Mouse (Mus musculus): Measurements from ENCODE around the gene Tnrc18. TPM values are rescaled to one million over a fixed set of nuclear protein-coding genes. Genes with fewer than 3 reads are reported as not detected.

Gene Tnrc18
- total RNA-seq, 2 experiments from 2014 or later: 10.9 to 27.3 TPM

GRCm38 (mm10) chr5:142728301-142728700, 89.2 kb downstream of the Tnrc18 start:
- no peak for ATAC-seq (replicated peaks; ENCODE audit: poor library complexity)

- no peak for ATAC-seq (replicated peaks; ENCODE audit: poor library complexity)
Measured at GRCm38 (mm10) chr5:142726748-142727147, 90.7 kb downstream of the Tnrc18 start.

- no peak for ATAC-seq (replicated peaks; ENCODE audit: poor library complexity)
Measured at GRCm38 (mm10) chr5:142724265-142724664, 93.2 kb downstream of the Tnrc18 start.

DNA sequence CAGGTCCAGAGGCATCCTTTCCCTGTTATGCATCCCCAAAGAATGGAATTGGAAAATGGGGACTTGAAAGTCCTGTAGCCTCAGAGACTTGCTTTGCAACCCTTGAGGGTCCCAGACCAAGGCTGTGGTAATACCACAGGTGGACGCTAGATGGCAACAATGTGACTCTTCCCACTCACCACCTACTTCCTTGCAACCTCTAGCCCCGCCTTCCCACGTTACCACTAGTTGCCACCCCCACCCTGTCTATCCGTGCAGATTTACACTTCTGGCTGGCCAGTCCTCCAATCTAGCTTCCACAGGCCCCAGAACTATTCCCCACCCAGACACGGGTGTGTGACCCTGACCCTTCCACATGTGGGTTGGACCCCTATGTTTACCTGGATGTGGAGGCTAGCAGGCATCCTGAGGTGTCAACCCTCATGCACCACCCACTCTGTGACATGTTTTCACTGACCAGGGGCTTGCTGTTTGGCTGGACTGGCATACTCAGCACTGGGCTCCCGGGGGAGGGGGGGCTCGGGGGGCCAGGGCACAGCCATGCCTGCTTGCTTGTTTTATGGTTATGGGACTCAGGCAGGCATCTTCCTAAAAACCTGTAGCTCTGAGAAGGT, 93.8 kb downstream of the Tnrc18 start:
- ATAC-seq (replicated peaks; ENCODE audit: poor library complexity): peak; percentile 97

- ATAC-seq (replicated peaks; ENCODE audit: poor library complexity): no peak
Measured at GRCm38 (mm10) chr5:142719897-142720296, 97.6 kb downstream of the Tnrc18 start.

GRCm38 (mm10) chr5:142718486-142718885, 99.0 kb downstream of the Tnrc18 start:
- ATAC-seq (replicated peaks; ENCODE audit: poor library complexity): 0 out of 2 replicates have a peak, but pooled peaks have one; percentile 2

GRCm38 (mm10) chr5:142718037-142718436, 99.4 kb downstream of the Tnrc18 start:
- peak; percentile 87 for ATAC-seq (replicated peaks; ENCODE audit: poor library complexity)

- no peak for ATAC-seq (replicated peaks; ENCODE audit: poor library complexity)
Measured at GRCm38 (mm10) chr5:142716056-142716455, 101.4 kb downstream of the Tnrc18 start.

DNA sequence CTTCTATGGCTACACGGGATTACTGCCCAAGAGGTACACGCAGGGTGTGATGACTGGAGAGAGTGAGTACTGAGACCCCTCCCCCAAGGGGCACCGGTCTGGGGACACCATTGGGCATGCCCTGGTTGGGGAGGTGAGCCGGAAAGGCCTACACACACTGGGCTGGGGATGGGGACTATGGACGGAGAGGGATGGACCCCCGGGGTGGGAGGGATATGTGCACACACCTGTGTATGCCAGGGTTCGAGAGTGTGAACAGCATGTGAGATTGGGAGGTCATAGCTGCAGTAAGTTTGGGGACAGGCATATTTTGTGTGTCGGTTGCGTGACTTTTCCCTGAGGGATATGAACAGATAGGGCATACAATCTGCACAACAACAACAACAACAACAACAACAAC, 102.4 kb downstream of the Tnrc18 start:
- ATAC-seq (replicated peaks; ENCODE audit: poor library complexity): no peak

GRCm38 (mm10) chr5:142713966-142714365, 103.5 kb downstream of the Tnrc18 start:
- ATAC-seq (replicated peaks; ENCODE audit: poor library complexity): no peak

GRCm38 (mm10) chr5:142712373-142712772, 105.1 kb downstream of the Tnrc18 start:
- no peak for ATAC-seq (replicated peaks; ENCODE audit: poor library complexity)

DNA sequence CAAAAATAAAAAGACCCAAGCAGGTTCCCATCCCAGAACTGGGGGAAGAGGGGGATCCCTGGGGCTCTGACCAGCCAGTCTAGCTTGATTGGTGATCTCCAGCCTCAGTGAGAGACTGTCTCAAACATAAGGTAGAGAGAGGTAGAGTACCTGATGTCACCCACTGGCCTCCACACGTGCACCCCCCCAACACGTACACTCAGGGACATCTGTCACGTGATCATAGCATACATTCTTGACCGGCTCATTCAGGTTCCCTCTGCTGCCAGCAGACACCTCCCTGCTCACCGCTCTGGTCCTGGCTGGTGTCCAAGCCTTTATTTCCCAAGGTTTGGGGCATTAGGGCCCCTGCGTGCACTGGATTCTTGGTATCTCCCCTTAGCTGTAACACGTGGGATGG, 108.0 kb downstream of the Tnrc18 start:
- ATAC-seq (replicated peaks; ENCODE audit: poor library complexity): no peak

DNA sequence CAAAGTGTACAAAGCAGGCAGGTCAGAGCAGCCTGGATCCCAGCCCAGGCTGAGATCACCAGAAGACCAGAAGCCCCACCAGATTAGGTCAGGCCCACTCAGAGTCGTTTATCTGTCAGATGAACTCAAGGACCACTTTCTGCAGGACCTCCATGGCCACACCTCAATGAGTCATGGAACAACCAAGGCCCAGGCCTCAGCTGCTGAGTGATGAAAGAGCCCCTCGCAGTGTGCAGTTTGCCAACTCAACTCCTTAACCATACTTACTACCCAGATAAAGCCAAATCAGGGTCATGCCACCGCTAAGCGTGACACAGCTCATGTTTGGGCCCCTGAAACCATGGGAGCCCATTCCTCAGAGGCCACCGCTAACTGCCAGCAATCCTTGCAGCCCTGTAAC, 109.8 kb downstream of the Tnrc18 start:
- ATAC-seq (replicated peaks; ENCODE audit: poor library complexity): no peak

DNA sequence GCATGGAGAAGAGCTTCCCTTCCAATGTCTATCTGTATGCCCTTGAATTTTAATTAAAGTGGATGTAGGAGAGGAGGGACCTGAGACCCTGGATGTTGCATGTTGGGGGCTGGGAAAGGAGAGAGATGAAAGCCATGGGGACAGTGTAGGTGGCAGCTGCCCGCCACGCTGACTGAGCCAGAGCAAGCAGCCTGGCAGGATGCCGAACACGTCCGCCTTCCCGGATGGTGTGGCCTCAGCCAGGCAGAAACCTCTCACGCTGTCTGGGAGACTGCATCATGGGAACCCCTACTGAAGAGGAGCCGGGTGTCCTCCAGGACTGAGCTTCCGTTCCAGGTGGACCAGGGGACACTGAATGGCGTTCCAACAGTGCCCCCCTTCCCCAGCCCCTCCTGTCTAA, 113.9 kb downstream of the Tnrc18 start:
- no peak for ATAC-seq (replicated peaks; ENCODE audit: poor library complexity)

DNA sequence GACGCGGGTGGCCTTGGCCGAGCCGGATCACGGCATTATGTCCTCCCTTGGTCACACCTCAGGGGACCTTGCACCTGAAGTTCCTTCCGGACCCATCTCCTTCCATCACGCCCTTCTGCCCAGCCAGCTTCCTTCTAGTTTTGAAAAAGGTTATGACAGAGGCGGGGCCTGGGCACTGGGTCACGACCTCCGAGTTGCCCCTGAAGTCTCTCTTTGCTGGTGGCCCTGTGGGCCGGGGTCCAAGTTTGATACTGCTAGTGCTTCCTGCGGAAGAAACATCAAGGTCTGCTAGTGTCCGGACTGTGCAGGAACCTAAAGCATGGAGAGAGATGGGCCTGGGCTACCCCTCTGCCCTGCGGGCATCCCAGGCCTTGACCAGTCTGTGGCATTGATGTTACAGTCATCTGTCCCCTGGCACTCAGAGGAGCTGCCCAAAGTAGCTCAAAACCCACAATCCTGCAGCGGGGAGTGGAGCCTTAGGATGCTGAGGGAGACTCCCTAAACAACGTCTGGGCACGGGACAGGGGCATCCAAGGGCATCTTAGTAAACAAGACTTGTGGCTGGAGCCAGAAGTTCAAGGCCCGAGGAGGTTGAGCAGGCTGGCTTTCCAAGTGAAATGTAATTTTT, 114.8 kb downstream of the Tnrc18 start:
- ATAC-seq (replicated peaks; ENCODE audit: poor library complexity): no peak

- peak; percentile 59 for ATAC-seq (replicated peaks; ENCODE audit: poor library complexity)
Measured at GRCm38 (mm10) chr5:142701651-142702510, 115.6 kb downstream of the Tnrc18 start.

DNA sequence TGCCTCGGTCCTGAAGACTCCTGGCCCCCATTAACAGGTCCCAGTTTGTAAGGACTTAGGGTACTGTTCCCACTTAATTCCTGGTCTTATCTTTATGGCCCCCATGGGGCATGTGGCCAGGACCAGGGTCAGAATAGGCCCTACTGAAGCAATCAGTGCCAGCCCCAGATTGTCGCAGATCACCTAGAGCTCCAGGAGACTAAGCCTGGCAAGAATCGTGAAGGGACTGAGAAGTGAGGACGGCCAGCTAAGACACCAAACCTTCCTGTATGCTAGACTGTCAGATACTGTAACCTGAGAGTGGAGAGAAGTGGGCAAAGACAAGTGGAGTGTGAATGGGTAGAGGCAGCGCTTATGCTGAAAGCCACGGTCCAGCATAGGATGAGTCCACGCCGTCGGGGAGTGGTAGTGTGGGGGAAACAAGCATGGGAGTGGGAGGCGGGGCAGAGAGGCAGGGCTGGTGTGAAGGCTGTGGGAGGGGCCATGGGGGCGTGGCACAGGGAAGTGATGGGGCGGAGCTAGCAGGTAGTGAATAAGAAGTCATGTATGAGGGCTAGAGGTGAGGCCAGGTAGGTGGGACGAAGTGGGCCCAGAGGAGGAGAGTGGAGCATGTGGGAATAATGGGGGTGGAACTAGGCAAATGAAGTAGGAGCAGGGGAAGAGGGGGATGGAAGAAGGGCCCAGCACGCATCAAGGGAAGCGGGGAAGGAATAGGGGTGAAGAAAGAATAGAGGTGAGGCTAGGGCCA, 116.4 kb downstream of the Tnrc18 start:
- peak; percentile 14; the same call in 1 of the 2 replicates for ATAC-seq (replicated peaks; ENCODE audit: poor library complexity)

DNA sequence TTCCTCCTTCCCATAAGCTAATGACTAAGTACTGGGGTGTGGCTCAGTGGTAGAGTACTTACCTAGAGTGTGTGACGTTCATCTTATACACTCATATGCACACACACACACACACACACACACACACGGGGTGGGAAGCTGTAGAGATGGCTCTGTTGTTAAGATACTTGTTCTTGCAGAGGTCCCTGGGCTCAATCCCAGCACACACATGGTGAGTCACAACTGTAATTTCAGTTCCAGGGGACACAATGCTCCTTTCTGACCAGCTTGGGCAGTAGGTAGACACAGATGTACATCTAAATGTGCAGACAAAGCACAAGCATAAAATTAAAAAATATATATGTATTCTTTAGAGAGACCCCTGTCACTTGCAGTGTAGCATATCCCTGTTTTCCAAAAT, 119.7 kb downstream of the Tnrc18 start:
- ATAC-seq (replicated peaks; ENCODE audit: poor library complexity): no peak

DNA sequence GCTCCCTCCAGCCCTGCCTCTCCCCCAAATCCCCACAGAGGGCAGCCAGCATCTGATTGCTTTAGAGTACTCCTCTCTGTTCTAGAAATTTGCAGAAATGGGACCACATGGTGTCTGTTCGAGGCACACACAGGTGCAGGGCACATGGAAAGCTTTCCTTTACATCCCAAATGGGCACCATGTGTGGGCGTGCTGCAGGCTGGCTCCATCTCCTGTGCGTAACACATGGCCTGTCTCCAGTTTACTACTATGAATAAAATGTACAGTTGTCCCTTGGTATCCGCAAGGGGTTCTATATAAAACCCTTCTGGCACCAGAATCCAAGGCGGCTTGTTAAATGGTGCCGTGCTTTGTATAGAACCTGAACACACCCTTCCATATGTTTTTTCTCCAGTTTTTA, 120.6 kb downstream of the Tnrc18 start:
- no peak for ATAC-seq (replicated peaks; ENCODE audit: poor library complexity)

DNA sequence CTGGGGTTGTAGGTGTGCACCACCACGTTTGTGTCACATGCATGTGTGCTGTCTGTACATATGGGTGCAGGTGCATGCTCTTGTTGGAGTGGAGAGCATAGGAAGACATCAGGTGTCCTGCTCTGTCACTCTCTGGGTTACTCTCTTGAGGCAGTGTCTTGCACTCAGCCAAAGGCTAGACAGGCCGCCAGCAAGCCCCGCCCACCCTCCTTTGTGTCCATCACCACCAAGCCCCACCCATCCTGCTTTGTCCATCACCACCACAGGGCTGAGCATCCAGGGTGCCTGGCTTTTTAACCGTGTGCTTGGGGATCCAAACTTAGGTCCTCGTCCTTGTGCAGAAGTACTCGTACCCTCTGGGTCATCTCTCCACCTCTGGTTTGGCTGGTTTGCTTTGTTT, 121.2 kb downstream of the Tnrc18 start:
- ATAC-seq (replicated peaks; ENCODE audit: poor library complexity): no peak

All from megakaryocyte progenitor cell, adult 5-6 weeks (primary cell).